Mouse (Mus musculus) forebrain, embryonic 10.5 days (tissue): ENCODE measurements around the gene Ier3. TPM values are rescaled to one million over a fixed set of nuclear protein-coding genes. Genes with fewer than 3 reads are reported as not detected.

Experiments
- DNase-seq: peaks from one replicate; pipeline ENCODE4 v3.0.0-alpha.2; 2017; ENCODE audit warnings: low spot score; ENCODE audit errors: extremely low spot score
- H3K27ac ChIP-seq: fragments of 300-500 bp; sonication (generic); 2 replicates; pipeline ENCODE4 v1.5.1; 2016; ENCODE audit warnings: mild to moderate bottlenecking
- H3K27me3 ChIP-seq: fragments of 300-500 bp; sonication (generic); 2 replicates; pipeline ENCODE4 v1.6.1; 2016; ENCODE audit warnings: mild to moderate bottlenecking; ENCODE audit not compliant: poor library complexity, severe bottlenecking
- H3K36me3 ChIP-seq: fragments of 300-500 bp; sonication (generic); replicated peaks from 2 replicates; pipeline ENCODE4 v1.6.1; 2016; ENCODE audit warnings: mild to moderate bottlenecking, moderate library complexity
- H3K4me1 ChIP-seq: fragments of 300-500 bp; sonication (generic); 2 replicates; pipeline ENCODE4 v1.6.1; 2016
- H3K4me3 ChIP-seq: fragments of 300-500 bp; sonication (generic); 2 replicates; pipeline ENCODE4 v1.5.1; 2016; ENCODE audit warnings: mild to moderate bottlenecking, moderate library complexity
- H3K9me3 ChIP-seq: fragments of 300-500 bp; sonication (generic); 2 replicates; pipeline ENCODE4 v1.6.1; 2016; ENCODE audit warnings: mild to moderate bottlenecking, moderate library complexity
- WGBS: fragments of 180-500 bp; shearing (Covaris S2); methylation state at CpG from one replicate; pipeline ENCODE4 v1.1.7; 2016; 5-methylcytosine and 5-hydroxymethylcytosine counted together
- microRNA-seq: library from miRNA; unstranded; fragments of <30 nt; microRNA quantifications from one replicate; pipeline ENCODE4, GENCODE M21; 2017
- polyA plus RNA-seq: library from polyadenylated mRNA; unstranded; fragments of >200 nt; fragmentation: Nextera tagmentation; extraction: Ambion mirVana; gene quantifications from 2 replicates; pipeline ENCODE4 v1.2.1, GENCODE M21; 2016

Gene Ier3
- polyA plus RNA-seq, 1 experiment from 2014 or later, result 5.3 TPM

DNA sequence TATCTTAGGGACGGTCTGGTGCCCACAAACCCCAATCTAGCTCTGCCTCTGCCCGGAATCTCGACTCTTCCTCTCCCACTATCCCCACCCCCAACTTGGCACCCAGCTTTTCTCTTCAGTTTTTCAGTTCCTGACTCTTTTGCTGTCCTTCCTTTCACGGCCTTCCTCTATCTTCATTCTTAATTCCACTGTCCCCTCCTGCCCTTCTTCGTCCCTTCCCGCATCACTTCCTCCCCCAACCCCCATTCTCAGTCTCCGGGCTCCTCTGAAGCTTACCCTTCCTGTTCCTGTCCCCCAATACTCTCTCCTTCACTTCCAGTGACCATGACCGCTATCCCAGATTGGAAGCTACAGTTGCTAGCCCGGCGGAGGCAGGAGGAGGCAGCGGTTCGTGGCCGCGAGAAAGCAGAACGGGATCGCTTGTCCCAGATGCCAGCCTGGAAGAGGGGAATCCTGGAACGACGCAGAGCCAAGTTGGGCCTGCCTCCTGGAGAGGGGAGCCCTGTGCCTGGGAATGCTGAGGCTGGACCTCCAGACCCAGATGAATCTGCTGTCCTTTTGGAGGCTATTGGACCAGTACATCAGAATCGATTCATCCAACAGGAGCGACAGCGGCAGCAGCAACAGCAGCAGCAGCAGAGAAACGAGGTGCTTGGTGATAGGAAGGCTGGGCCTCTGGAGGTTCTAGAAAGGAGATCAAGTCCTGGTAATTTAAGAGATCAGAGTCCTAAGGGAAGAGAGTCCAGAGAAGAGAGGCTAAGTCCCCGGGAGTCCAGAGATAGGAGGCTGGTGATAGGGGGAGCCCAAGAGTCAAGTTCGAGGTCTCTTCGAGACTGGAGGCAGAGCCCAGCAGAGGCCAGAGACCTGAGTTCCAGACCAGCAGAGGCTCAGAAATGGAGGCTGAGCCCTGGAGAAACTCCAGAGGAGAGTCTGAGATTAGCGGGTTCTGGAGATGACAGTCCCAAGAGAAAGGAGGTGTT lies 45.7 kb downstream of the Ier3 start:
- Histone ChIP-seq H3K4me1 (peaks cover 77% of the 10 kb centered on the region), H3K36me3 (peaks cover 59% of the 10 kb centered on the region), H3K27me3 (no peaks in the 10 kb centered on the region), H3K4me3 (peak overlapping the region; percentile 77), H3K27ac (peak overlapping the region; percentile 96), H3K9me3 (peaks cover 6% of the 10 kb centered on the region)
- DNase-seq, result peak; percentile 40
- WGBS, result 10% methylated on average over 26 of the region's 26 CpGs

DNA sequence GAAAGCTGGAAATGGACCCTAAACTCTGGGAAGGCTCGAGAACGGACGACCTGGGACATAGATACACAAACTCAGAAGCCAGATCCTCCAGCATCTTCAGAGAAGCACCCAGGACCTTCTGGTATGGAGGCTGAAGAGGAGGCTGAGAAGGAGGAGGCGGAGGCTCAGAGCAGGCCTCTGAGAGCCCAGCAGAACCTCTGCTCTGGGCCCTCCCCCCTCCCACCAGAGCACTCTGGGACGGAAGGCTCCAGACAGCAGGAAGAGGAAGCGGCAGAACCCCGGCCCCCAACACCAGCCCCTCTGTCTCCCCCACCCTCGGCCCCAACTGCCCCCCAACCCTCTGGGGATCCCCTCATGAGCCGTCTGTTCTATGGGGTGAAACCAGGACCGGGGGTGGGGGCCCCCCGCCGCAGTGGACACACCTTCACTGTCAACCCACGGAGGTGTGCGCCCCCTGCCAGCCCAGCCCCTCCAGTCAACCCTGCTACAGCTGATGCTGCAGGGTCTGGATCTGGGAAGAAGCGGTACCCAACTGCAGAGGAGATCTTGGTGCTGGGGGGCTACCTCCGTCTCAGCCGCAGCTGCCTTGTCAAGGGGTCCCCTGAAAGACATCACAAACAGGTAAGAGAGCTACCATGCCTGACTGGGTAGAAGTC lies 46.8 kb downstream of the Ier3 start:
- Histone ChIP-seq H3K4me1 (peaks cover 80% of the 10 kb centered on the region), H3K4me3 (peak overlapping the region; percentile 77), H3K27me3 (no peaks in the 10 kb centered on the region), H3K9me3 (peaks cover 6% of the 10 kb centered on the region), H3K27ac (peak overlapping the region; percentile 96), H3K36me3 (peaks cover 63% of the 10 kb centered on the region)
- 36% methylated on average over 17 of the region's 17 CpGs for WGBS
- DNase-seq, result no peak

DNA sequence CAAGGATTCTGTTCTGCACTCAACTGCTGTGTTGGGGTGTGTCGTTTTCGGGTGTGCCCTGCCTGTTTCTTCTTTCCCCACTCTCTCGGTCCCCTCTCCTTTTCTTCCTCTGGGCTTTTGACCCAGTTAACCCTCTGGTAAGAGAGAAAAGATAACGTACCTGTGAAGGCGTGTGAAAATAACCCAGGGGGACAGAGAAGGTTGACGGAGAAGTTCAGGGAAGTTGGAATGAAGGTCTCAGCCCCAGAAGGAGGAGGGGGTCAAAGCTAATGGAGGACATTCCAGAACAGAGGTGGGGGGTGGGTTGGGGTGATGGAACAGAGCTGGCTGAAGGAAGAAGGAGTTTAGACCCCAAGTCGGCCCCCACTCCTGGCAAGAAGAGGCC lies 47.5 kb downstream of the Ier3 start:
- DNase-seq, result no peak
- Histone ChIP-seq H3K9me3 (peaks cover 6% of the 10 kb centered on the region), H3K36me3 (peaks cover 63% of the 10 kb centered on the region), H3K27ac (peak overlapping the region; percentile 96), H3K4me3 (peak overlapping the region; percentile 77), H3K4me1 (peaks cover 86% of the 10 kb centered on the region), H3K27me3 (no peaks in the 10 kb centered on the region)
- 9% methylated on average over 7 of the region's 7 CpGs for WGBS

DNA sequence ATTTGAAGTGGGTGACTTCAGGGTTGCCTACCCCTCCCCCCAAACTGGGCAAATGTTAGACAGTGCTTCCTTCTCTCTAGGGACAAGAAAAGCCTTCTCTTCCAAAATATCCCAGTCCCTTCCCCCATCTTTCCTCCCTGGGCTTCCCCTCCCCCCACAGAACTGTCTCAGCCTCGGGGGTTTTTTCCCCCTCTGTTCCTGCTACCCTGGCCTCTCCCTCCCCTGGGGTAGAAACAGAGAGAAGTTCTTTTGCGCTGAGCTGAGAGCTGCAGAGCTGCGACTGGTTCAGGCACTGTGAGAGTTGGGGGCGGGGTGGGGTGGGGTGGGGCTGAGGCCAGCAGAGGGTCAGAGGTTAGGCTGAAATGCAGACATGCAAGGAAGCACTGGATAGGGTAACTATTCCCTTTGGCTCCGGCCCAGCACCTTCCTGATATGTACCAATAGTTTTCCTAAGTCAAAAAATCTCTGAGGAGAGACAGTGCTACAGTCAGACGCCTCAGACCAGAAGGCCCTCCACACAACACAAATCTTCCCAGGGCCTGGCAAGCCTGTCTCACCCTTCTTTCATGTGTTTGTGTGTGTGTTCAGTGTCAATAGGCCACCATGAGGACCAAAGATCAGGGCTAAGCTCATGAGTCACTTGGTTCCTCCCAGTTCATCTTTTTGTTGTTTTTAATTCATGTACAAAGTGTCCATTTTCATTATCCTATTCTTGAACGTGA lies 48.0 kb downstream of the Ier3 start:
- H3K27me3 ChIP-seq, result no peaks in the 10 kb centered on the region
- H3K4me3 ChIP-seq, result peak overlapping the region; percentile 77
- peak overlapping the region; percentile 96 for H3K27ac ChIP-seq
- peaks cover 6% of the 10 kb centered on the region for H3K9me3 ChIP-seq
- peaks cover 63% of the 10 kb centered on the region for H3K36me3 ChIP-seq
- DNase-seq, result peak; percentile 49
- peaks cover 82% of the 10 kb centered on the region for H3K4me1 ChIP-seq
- 9% methylated on average over 7 of the region's 7 CpGs for WGBS

DNA sequence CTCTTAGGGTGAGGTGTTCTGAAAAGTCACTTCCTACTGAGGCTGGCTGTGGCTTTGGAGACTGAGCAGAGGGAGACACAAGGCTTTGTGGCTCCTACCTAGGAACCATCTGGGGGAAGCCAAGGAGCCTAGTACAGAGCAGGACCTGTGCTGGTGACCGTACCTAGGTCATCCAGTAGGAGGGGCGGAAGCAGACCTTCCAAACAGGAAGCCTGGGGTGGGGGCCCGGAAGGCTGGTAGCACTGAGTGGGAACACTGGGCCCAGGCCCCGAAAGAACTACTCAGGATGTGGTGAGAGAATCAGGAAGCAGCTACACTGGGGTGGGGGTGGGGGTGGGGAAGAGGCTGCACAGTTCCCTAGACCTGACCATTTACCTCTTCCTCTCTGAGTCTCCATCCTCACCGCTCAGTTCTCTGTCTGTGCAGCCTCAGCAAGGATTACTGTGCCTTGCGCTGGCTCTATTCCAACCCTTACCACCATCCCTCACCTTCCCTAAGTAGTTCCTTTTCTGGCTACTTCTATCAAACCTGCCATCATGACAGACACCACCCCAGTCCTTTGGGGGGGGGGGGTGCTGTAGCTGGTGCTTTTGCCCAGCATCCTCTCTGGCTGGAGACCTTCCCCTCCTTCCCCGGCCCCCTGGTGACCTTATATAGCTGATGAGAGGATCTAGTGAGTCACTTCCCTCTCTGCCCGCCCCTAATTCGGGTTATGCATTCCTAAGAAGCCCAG lies 48.8 kb downstream of the Ier3 start:
- H3K36me3 ChIP-seq, result peaks cover 66% of the 10 kb centered on the region
- DNase-seq, result no peak
- H3K4me3 ChIP-seq, result peak overlapping the region; percentile 77
- H3K27me3 ChIP-seq, result no peaks in the 10 kb centered on the region
- peaks cover 73% of the 10 kb centered on the region for H3K4me1 ChIP-seq
- 61% methylated on average over 9 of the region's 9 CpGs for WGBS
- peaks cover 6% of the 10 kb centered on the region for H3K9me3 ChIP-seq
- H3K27ac ChIP-seq, result peak overlapping the region; percentile 96

DNA sequence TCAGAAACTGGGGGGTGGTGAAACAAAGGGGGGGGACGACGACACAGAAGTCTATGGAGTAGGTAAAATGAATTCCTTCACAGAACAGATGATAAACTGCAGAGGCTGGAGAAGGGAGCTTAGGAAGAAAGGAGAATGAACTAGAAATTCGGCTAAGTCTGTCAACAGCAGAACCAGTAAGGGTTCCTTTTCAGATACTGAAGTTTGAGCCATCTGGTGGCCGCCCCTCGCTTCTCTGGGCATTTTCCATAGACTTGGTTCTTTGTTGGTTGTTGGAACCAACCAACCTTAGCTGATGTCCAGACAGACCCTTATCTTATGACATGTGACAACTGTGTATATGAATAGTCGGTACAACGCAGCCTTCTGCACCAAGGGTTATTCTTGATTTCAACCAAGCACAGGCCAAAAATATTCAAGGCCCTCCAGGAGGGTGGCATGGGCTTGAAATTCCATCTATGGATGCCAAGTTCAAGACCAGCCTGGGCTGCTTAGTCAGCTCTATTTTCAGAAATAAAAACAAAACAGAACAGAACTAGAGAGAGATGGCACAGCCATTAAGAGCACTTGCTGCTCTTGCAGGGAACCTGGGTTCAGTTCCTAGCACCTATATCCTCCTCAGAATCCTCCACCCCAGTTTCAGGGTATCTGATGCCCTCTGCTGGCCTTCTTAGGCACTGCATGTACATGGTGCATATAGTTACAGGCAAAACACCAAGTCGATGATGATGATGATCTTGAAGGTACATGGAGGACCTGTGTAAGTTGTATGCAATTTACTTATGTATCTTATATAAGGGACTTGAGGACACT lies 49.6 kb downstream of the Ier3 start:
- Histone ChIP-seq H3K9me3 (peaks cover 6% of the 10 kb centered on the region), H3K36me3 (peaks cover 72% of the 10 kb centered on the region), H3K27me3 (no peaks in the 10 kb centered on the region), H3K27ac (peak overlapping the region; percentile 96), H3K4me1 (peaks cover 67% of the 10 kb centered on the region), H3K4me3 (peak overlapping the region; percentile 77)
- DNase-seq, result no peak
- 89% methylated on average over 8 of the region's 8 CpGs for WGBS

Small RNA genes lying within 50 kb of the gene (microRNA-seq; reads per million reads assigned to microRNA genes)
- gene Gm28033, result 1.5 reads per million

Other genes with a start within 250 kb of the Ier3 start
- gene Sfta2, start 220.1 kb upstream of the Ier3 start, polyA plus RNA-seq, result not detected in 2 replicates
- not detected in 2 replicates for gene Gm9573, start 195.0 kb upstream of the Ier3 start, polyA plus RNA-seq
- gene Mucl3, start 178.0 kb upstream of the Ier3 start, polyA plus RNA-seq, result 0.12 and 0.14 TPM in 2 replicates
- gene Vars2, start 154.1 kb upstream of the Ier3 start, polyA plus RNA-seq, result 19.3 and 20.2 TPM in 2 replicates
- gene Gtf2h4, start 147.9 kb upstream of the Ier3 start, polyA plus RNA-seq, result 59.3 and 62.3 TPM in 2 replicates
- 105 and 112 TPM in 2 replicates for gene Ddr1, start 117.1 kb upstream of the Ier3 start, polyA plus RNA-seq
- gene Flot1, start 1.5 kb downstream of the Ier3 start, polyA plus RNA-seq, result 49.7 and 51.6 TPM in 2 replicates
- gene Tubb5, start 16.6 kb downstream of the Ier3 start, polyA plus RNA-seq, result 1,607 and 1,608 TPM in 2 replicates
- gene Mdc1, start 19.8 kb downstream of the Ier3 start, polyA plus RNA-seq, result 26.9 and 29.3 TPM in 2 replicates
- gene Nrm, start 39.6 kb downstream of the Ier3 start, polyA plus RNA-seq, result 81.9 and 84.0 TPM in 2 replicates
- gene Ppp1r18, start 43.9 kb downstream of the Ier3 start, polyA plus RNA-seq, result 21.3 and 21.6 TPM in 2 replicates
- gene Dhx16, start 58.1 kb downstream of the Ier3 start, polyA plus RNA-seq, result 59.6 and 60.3 TPM in 2 replicates
- 29.8 and 32.4 TPM in 2 replicates for gene 2310061I04Rik, start 75.7 kb downstream of the Ier3 start, polyA plus RNA-seq
- 102 and 105 TPM in 2 replicates for gene Atat1, start 88.4 kb downstream of the Ier3 start, polyA plus RNA-seq
- 98.2 and 107 TPM in 2 replicates for gene Mrps18b, start 94.7 kb downstream of the Ier3 start, polyA plus RNA-seq
- 60.5 and 61.5 TPM in 2 replicates for gene Ppp1r10, start 94.8 kb downstream of the Ier3 start, polyA plus RNA-seq
- gene Abcf1, start 148.1 kb downstream of the Ier3 start, polyA plus RNA-seq, result 114 and 129 TPM in 2 replicates
- gene Gnl1, start 158.2 kb downstream of the Ier3 start, polyA plus RNA-seq, result 66.9 and 68.8 TPM in 2 replicates
- 45.6 and 48.3 TPM in 2 replicates for gene Prr3, start 158.6 kb downstream of the Ier3 start, polyA plus RNA-seq
- gene H2-T24, start 198.9 kb downstream of the Ier3 start, polyA plus RNA-seq, result 3.1 and 3.5 TPM in 2 replicates
- 2.1 and 3.3 TPM in 2 replicates for gene H2-T23, start 211.2 kb downstream of the Ier3 start, polyA plus RNA-seq
- gene H2-T22, start 221.1 kb downstream of the Ier3 start, polyA plus RNA-seq, result 6.8 and 8.1 TPM in 2 replicates
- not detected in 2 replicates for gene Gm6034, start 221.3 kb downstream of the Ier3 start, polyA plus RNA-seq
- gene Gm11127, start 236.7 kb downstream of the Ier3 start, polyA plus RNA-seq, result not detected in 2 replicates